Mouse (Mus musculus) kidney, adult 2 months (tissue): ENCODE results near the gene Nfia.

Experiments used
- CTCF ChIP-seq: fragments of 200-500 bp; conservative IDR thresholded peaks from 2 replicates; pipeline ENCODE4 v1.5.1; 2011; ENCODE audit warnings: low read depth, mild to moderate bottlenecking, control low read depth, low read length, moderate library complexity, mixed read lengths; ENCODE audit not compliant: insufficient read depth, insufficient read length
- POLR2A ChIP-seq: fragments of 200-500 bp; IDR thresholded peaks from one replicate; pipeline ENCODE4 v1.6.1; 2011; ENCODE audit warnings: low read depth, low read length, control low read depth

GRCm38 (mm10) chr4:98166379-98166778 is 393.8 kb downstream of the Nfia start:
- TF ChIP-seq CTCF: no peak
- TF ChIP-seq POLR2A: no peak
